Comparison of ENCODE assay signal across 33 mouse cellular contexts in the genomic region with DNA sequence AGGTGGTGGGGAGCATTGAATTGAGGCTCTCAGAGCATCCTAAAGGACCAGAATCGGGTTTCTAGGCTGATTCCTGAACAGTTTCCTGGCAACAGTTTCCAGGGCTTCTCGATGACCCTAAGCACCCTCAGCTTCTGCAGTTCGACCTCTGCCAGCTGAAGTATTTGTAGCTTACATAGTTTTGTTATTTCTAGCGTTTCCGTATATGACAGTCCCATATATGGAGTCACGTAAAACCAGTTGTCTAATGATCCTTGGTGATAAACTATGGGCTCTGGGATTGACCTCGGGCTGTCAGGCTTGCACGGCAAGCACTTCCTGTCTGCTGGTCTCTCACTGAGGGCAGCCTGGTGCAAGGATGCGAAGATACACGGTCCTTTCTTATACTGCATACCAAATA. TPM values are rescaled to one million over a fixed set of nuclear protein-coding genes. Genes with fewer than 3 reads are reported as not detected.
DNase-seq lines count a peak whose midpoint lies in the region; ATAC-seq and TF ChIP-seq lines count a peak whose summit lies in the region.
"Had no signal": no experiment of that assay in that cellular context is flagged by ENCODE, and none has a peak within 500 bp of the region (broad histone marks: within the 10 kb centered on the region; RNA-seq: fewer than 3 reads in every experiment).

No protein-coding gene starts in this region.

- no peak for TF ChIP-seq CTCF in hindbrain, postnatal 0 days (IDR thresholded peaks at IDR 0.05; ENCODE audit: low read depth)

- H3K4me1 ChIP-seq in heart, embryonic 12.5 days (replicated peaks) = peaks cover 89% of the 10 kb centered on the region
- peaks cover 77% of the 10 kb centered on the region for H3K4me1 ChIP-seq in hindbrain, embryonic 10.5 days (replicated peaks)
- peaks cover 21% of the 10 kb centered on the region for H3K4me1 ChIP-seq in hindbrain, postnatal 0 days (ENCODE audit: insufficient read depth, low read length)
- peaks cover 82% of the 10 kb centered on the region for H3K4me1 ChIP-seq in lung, embryonic 15.5 days
- peaks cover 40% of the 10 kb centered on the region for H3K4me1 ChIP-seq in limb, embryonic 11.5 days (ENCODE audit: control insufficient read depth, insufficient read depth, low read length)

- H3K27me3 ChIP-seq in heart, embryonic 12.5 days (replicated peaks) = no peaks in the 10 kb centered on the region
- H3K27me3 ChIP-seq in hindbrain, embryonic 10.5 days (ENCODE audit: insufficient read depth, poor library complexity, severe bottlenecking) = no peaks in the 10 kb centered on the region
- H3K27me3 ChIP-seq in hindbrain, postnatal 0 days (ENCODE audit: insufficient read depth, low read length) = no peaks in the 10 kb centered on the region
- no peaks in the 10 kb centered on the region for H3K27me3 ChIP-seq in lung, embryonic 15.5 days
- H3K27me3 ChIP-seq in limb, embryonic 11.5 days (ENCODE audit: control insufficient read depth, insufficient read depth, low read length) = no peaks in the 10 kb centered on the region
- H3K27me3 ChIP-seq: embryonic facial prominence, embryonic 13.5 days; forebrain, embryonic 12.5 days; hindbrain, embryonic 13.5 days; limb, embryonic 13.5 days; neural tube, embryonic 13.5 days had no signal

- 61% methylated on average over 10 of the region's 10 CpGs for WGBS in heart, embryonic 12.5 days
- WGBS in hindbrain, embryonic 10.5 days = 68% methylated on average over 10 of the region's 10 CpGs
- 73% methylated on average over 10 of the region's 10 CpGs for WGBS in hindbrain, postnatal 0 days
- WGBS in lung, embryonic 15.5 days = 41% methylated on average over 10 of the region's 10 CpGs
- WGBS in limb, embryonic 11.5 days = 77% methylated on average over 10 of the region's 10 CpGs

- intact Hi-C loops in heart, postnatal 14 days (cut with DNase I) = no loop called here

- DNase-seq in heart, postnatal 14 days = no peak
- DNase-seq in hindbrain, embryonic 10.5 days (ENCODE audit: low spot score) = no peak
- DNase-seq in hindbrain, postnatal 0 days (ENCODE audit: low spot score) = no peak
- DNase-seq in lung, postnatal 25 days (ENCODE audit: low spot score) = no peak
- DNase-seq in limb, embryonic 11.5 days (ENCODE audit: low spot score) = no peak
- DNase-seq: adrenal gland, postnatal 25 days; cerebellum, adult 11-12 months; cerebellum, adult 9-11 months; embryo, embryonic 11 days; forebrain, postnatal 0 days; gastrocnemius, postnatal 14 days; heart, postnatal 36 days; kidney, adult 18-20 months; kidney, postnatal 14 days; layer of hippocampus, adult 9-11 months; lung, postnatal 14 days; thymus, adult 2 months; thymus, postnatal 36 days had no signal

- H3K36me3 ChIP-seq in heart, embryonic 12.5 days = peaks cover 16% of the 10 kb centered on the region
- H3K36me3 ChIP-seq in hindbrain, embryonic 10.5 days = peaks cover 24% of the 10 kb centered on the region
- no peaks in the 10 kb centered on the region for H3K36me3 ChIP-seq in hindbrain, postnatal 0 days (ENCODE audit: insufficient read depth, low read length)
- no peaks in the 10 kb centered on the region for H3K36me3 ChIP-seq in lung, embryonic 15.5 days
- peaks cover 6% of the 10 kb centered on the region; the same call in 1 of the 2 replicates for H3K36me3 ChIP-seq in limb, embryonic 11.5 days (ENCODE audit: control insufficient read depth, insufficient read depth, low read length)

- ATAC-seq in heart, embryonic 12.5 days (ENCODE audit: insufficient number of reproducible peaks, low FRiP score) = no peak
- ATAC-seq in hindbrain, postnatal 0 days = no peak
- no peak for ATAC-seq in lung, embryonic 15.5 days (ENCODE audit: borderline replicate concordance, extremely low read depth, low FRiP score, low TSS enrichment)
- ATAC-seq in limb, embryonic 11.5 days (ENCODE audit: insufficient number of reproducible peaks, low FRiP score, low TSS enrichment, low read depth) = no peak
- ATAC-seq: CD4-positive, CD25-positive, alpha-beta regulatory T cell, adult 4 months; forebrain, postnatal 0 days; midbrain, embryonic 16.5 days had no signal

- H3K4me2 ChIP-seq in heart, embryonic 12.5 days = peak overlapping the region; percentile 86
- H3K4me2 ChIP-seq in hindbrain, postnatal 0 days (ENCODE audit: low read depth, low read length) = no peak overlapping the region
- peak overlapping the region; percentile 65; the same call in 1 of the 2 replicates for H3K4me2 ChIP-seq in lung, embryonic 15.5 days
- H3K4me2 ChIP-seq in limb, embryonic 11.5 days (ENCODE audit: low read depth, severe bottlenecking) = 0 out of 2 replicates have a peak overlapping the region, but pooled peaks have one; percentile 2
- H3K4me2 ChIP-seq: forebrain, embryonic 12.5 days; hindbrain, embryonic 13.5 days; liver, embryonic 11.5 days; midbrain, embryonic 11.5 days; neural tube, embryonic 13.5 days had no signal

- H3K27ac ChIP-seq in heart, embryonic 12.5 days (ENCODE audit: poor library complexity, severe bottlenecking) = 0 out of 2 replicates have a peak overlapping the region, but pooled peaks have one; percentile 98
- peak overlapping the region; percentile 89 for H3K27ac ChIP-seq in hindbrain, embryonic 10.5 days
- H3K27ac ChIP-seq in hindbrain, postnatal 0 days = no peak overlapping the region
- no peak overlapping the region for H3K27ac ChIP-seq in lung, embryonic 15.5 days
- no peak overlapping the region for H3K27ac ChIP-seq in limb, embryonic 11.5 days (replicated peaks; ENCODE audit: low read depth, low read length)
- H3K27ac ChIP-seq: forebrain, embryonic 12.5 days; limb, embryonic 13.5 days; neural tube, embryonic 13.5 days had no signal

- H3K9me3 ChIP-seq in heart, embryonic 12.5 days (replicated peaks) = no peaks in the 10 kb centered on the region
- H3K9me3 ChIP-seq in hindbrain, embryonic 10.5 days = 0 out of 2 replicates have a peak, but pooled peaks cover 3% of the 10 kb centered on the region
- no peaks in the 10 kb centered on the region for H3K9me3 ChIP-seq in hindbrain, postnatal 0 days (ENCODE audit: low read length)
- H3K9me3 ChIP-seq in lung, embryonic 15.5 days = no peaks in the 10 kb centered on the region
- H3K9me3 ChIP-seq in limb, embryonic 11.5 days (ENCODE audit: control insufficient read depth, low read length) = no peaks in the 10 kb centered on the region
- H3K9me3 ChIP-seq: embryonic facial prominence, embryonic 13.5 days; hindbrain, embryonic 13.5 days; limb, embryonic 13.5 days; neural tube, embryonic 13.5 days had no signal

- H3K4me3 ChIP-seq in heart, embryonic 12.5 days = no peak overlapping the region
- H3K4me3 ChIP-seq in hindbrain, embryonic 10.5 days = peak overlapping the region; percentile 49; the same call in 1 of the 2 replicates
- no peak overlapping the region for H3K4me3 ChIP-seq in hindbrain, postnatal 0 days (ENCODE audit: low read length)
- H3K4me3 ChIP-seq in lung, embryonic 15.5 days = no peak overlapping the region
- H3K4me3 ChIP-seq in limb, embryonic 11.5 days (ENCODE audit: low read depth, low read length) = no peak overlapping the region
- H3K4me3 ChIP-seq: embryonic facial prominence, embryonic 13.5 days; forebrain, embryonic 12.5 days; hindbrain, embryonic 13.5 days; limb, embryonic 13.5 days; neural tube, embryonic 13.5 days had no signal

- H3K9ac ChIP-seq in heart, embryonic 12.5 days = no peak overlapping the region
- no peak overlapping the region for H3K9ac ChIP-seq in hindbrain, postnatal 0 days (replicated peaks; ENCODE audit: low read length)
- H3K9ac ChIP-seq in lung, embryonic 15.5 days = no peak overlapping the region
- no peak overlapping the region for H3K9ac ChIP-seq in limb, embryonic 11.5 days (ENCODE audit: low read length)
- H3K9ac ChIP-seq: embryonic facial prominence, embryonic 13.5 days; forebrain, embryonic 12.5 days; forebrain, postnatal 0 days; hindbrain, embryonic 13.5 days; limb, embryonic 13.5 days; neural tube, embryonic 13.5 days had no signal

RNA-seq across cellular contexts. Expression of gene Wbp1l, which starts 26.6 kb away (rescaled TPM):
- polyA plus RNA-seq in heart, embryonic 12.5 days (2016; fragmentation: Nextera tagmentation; extraction: Ambion mirVana) = 53.4 and 55.6 TPM in 2 replicates
- 10 to 100 TPM; 60.3 to 68.7 TPM for total RNA-seq in heart, postnatal 14 days (2021)
- polyA plus RNA-seq in hindbrain, embryonic 10.5 days (2016; fragmentation: Nextera tagmentation; extraction: Ambion mirVana) = 48.2 and 54.4 TPM in 2 replicates
- 52.3 and 56.9 TPM in 2 replicates for total RNA-seq in hindbrain, postnatal 0 days (2014; rRNA removed)
- 30.3 and 31.6 TPM in 2 replicates for polyA plus RNA-seq in hindbrain, postnatal 0 days (2015; fragmentation: Nextera tagmentation; extraction: Ambion mirVana)
- polyA plus RNA-seq in lung, embryonic 15.5 days (2015; fragmentation: Nextera tagmentation; extraction: Ambion mirVana) = 44.0 and 48.0 TPM in 2 replicates
- 40.4 and 40.8 TPM in 2 replicates for polyA plus RNA-seq in limb, embryonic 11.5 days (2014; fragmentation: Nextera tagmentation; extraction: Ambion mirVana)

RNA-seq across cellular contexts. Expression of gene Cyp17a1, which starts 47.5 kb away (rescaled TPM):
- polyA plus RNA-seq in heart, embryonic 12.5 days (2016; fragmentation: Nextera tagmentation; extraction: Ambion mirVana) = 0.86 and 1.3 TPM in 2 replicates
- not detected for total RNA-seq in heart, postnatal 14 days (2021)
- not detected in 2 replicates for polyA plus RNA-seq in hindbrain, embryonic 10.5 days (2016; fragmentation: Nextera tagmentation; extraction: Ambion mirVana)
- total RNA-seq in hindbrain, postnatal 0 days (2014; rRNA removed) = not detected in 2 replicates
- polyA plus RNA-seq in hindbrain, postnatal 0 days (2015; fragmentation: Nextera tagmentation; extraction: Ambion mirVana) = not detected in 2 replicates
- polyA plus RNA-seq in lung, embryonic 15.5 days (2015; fragmentation: Nextera tagmentation; extraction: Ambion mirVana) = 0.10 TPM in 1 of 2 replicates, not detected in the other
- polyA plus RNA-seq in limb, embryonic 11.5 days (2014; fragmentation: Nextera tagmentation; extraction: Ambion mirVana) = not detected in 2 replicates
- total RNA-seq: forebrain, postnatal 0 days; gastrocnemius, postnatal 14 days; granulocyte monocyte progenitor cell, adult 5-6 weeks; heart, postnatal 36 days; left cerebral cortex, adult 18-20 months; left cerebral cortex, postnatal 14 days; megakaryocyte, adult 5-6 weeks had no signal
- polyA plus RNA-seq: CD4-positive, CD25-positive, alpha-beta regulatory T cell, adult 4 months; embryonic facial prominence, embryonic 13.5 days; forebrain, embryonic 12.5 days; forebrain, postnatal 0 days; hindbrain, embryonic 13.5 days; midbrain, embryonic 11.5 days; midbrain, embryonic 16.5 days; neural tube, embryonic 13.5 days had no signal

RNA-seq across cellular contexts. Expression of gene Sfxn2, which starts 52.4 kb away (rescaled TPM):
- 8.1 and 8.9 TPM in 2 replicates for polyA plus RNA-seq in heart, embryonic 12.5 days (2016; fragmentation: Nextera tagmentation; extraction: Ambion mirVana)
- 1 to 10 TPM; 4.1 to 5.3 TPM for total RNA-seq in heart, postnatal 14 days (2021)
- polyA plus RNA-seq in hindbrain, embryonic 10.5 days (2016; fragmentation: Nextera tagmentation; extraction: Ambion mirVana) = 12.9 and 17.9 TPM in 2 replicates
- 8.1 and 10.2 TPM in 2 replicates for total RNA-seq in hindbrain, postnatal 0 days (2014; rRNA removed)
- polyA plus RNA-seq in hindbrain, postnatal 0 days (2015; fragmentation: Nextera tagmentation; extraction: Ambion mirVana) = 12.0 and 13.0 TPM in 2 replicates
- 27.9 and 28.3 TPM in 2 replicates for polyA plus RNA-seq in lung, embryonic 15.5 days (2015; fragmentation: Nextera tagmentation; extraction: Ambion mirVana)
- polyA plus RNA-seq in limb, embryonic 11.5 days (2014; fragmentation: Nextera tagmentation; extraction: Ambion mirVana) = 15.2 and 15.6 TPM in 2 replicates

RNA-seq across cellular contexts. Expression of gene Arl3, which starts 52.5 kb away (rescaled TPM):
- 88.2 and 94.4 TPM in 2 replicates for polyA plus RNA-seq in heart, embryonic 12.5 days (2016; fragmentation: Nextera tagmentation; extraction: Ambion mirVana)
- total RNA-seq in heart, postnatal 14 days (2021) = 10 to 100 TPM; 29.7 to 30.0 TPM
- polyA plus RNA-seq in hindbrain, embryonic 10.5 days (2016; fragmentation: Nextera tagmentation; extraction: Ambion mirVana) = 203 and 209 TPM in 2 replicates
- total RNA-seq in hindbrain, postnatal 0 days (2014; rRNA removed) = 66.2 and 71.1 TPM in 2 replicates
- 220 and 224 TPM in 2 replicates for polyA plus RNA-seq in hindbrain, postnatal 0 days (2015; fragmentation: Nextera tagmentation; extraction: Ambion mirVana)
- 115 and 119 TPM in 2 replicates for polyA plus RNA-seq in lung, embryonic 15.5 days (2015; fragmentation: Nextera tagmentation; extraction: Ambion mirVana)
- polyA plus RNA-seq in limb, embryonic 11.5 days (2014; fragmentation: Nextera tagmentation; extraction: Ambion mirVana) = 128 and 133 TPM in 2 replicates

Comparison
In these comparisons a context has a peak if more than half of its experiments do, and no peak if none do; other contexts are left out.
1. H3K27ac ChIP-seq: peak in heart, embryonic 12.5 days (single experiment) and hindbrain, embryonic 10.5 days (single experiment); none in hindbrain, postnatal 0 days (single experiment), lung, embryonic 15.5 days (single experiment) and limb, embryonic 11.5 days (single experiment).